Mouse (Mus musculus) forebrain, embryonic 16.5 days (tissue): ENCODE data around the gene Scfd2. TPM values are rescaled to one million over a fixed set of nuclear protein-coding genes. Genes with fewer than 3 reads are reported as not detected.

Experiments
- ATAC-seq: fragments of 200-750 bp; cut with Nextera tagmentation; 2 replicates; pipeline ENCODE4 v1.8.0; 2017; ENCODE audit warnings: mild to moderate bottlenecking, moderate library complexity
- H3K27ac ChIP-seq: fragments of 300-500 bp; sonication (generic); 2 replicates; pipeline ENCODE4 v1.5.1; 2014; ENCODE audit warnings: low read length, control low read depth
- H3K27me3 ChIP-seq: fragments of 300-500 bp; sonication (generic); replicated peaks from 2 replicates; pipeline ENCODE4 v1.6.1; 2014; ENCODE audit warnings: low read length; ENCODE audit not compliant: control insufficient read depth, insufficient read depth
- H3K36me3 ChIP-seq: fragments of 300-500 bp; sonication (generic); 2 replicates; pipeline ENCODE4 v1.6.1; 2014; ENCODE audit not compliant: control insufficient read depth, insufficient read depth
- H3K4me1 ChIP-seq: fragments of 300-500 bp; sonication (generic); replicated peaks from 2 replicates; pipeline ENCODE4 v1.6.1; 2014; ENCODE audit warnings: low read length; ENCODE audit not compliant: control insufficient read depth, insufficient read depth
- H3K4me2 ChIP-seq: fragments of 300-500 bp; sonication (generic); 2 replicates; pipeline ENCODE4 v1.6.1; 2014; ENCODE audit warnings: mild to moderate bottlenecking, low read length, control low read depth
- H3K4me3 ChIP-seq: fragments of 300-500 bp; sonication (generic); replicated peaks from 2 replicates; pipeline ENCODE4 v1.5.1; 2014; ENCODE audit warnings: mild to moderate bottlenecking, low read length, control low read depth
- H3K9ac ChIP-seq: fragments of 300-500 bp; sonication (generic); replicated peaks from 2 replicates; pipeline ENCODE4 v1.6.1; 2014; ENCODE audit warnings: low read depth, low read length, control low read depth
- H3K9me3 ChIP-seq: fragments of 300-500 bp; sonication (generic); 2 replicates; pipeline ENCODE4 v1.6.1; 2016; ENCODE audit warnings: low read length; ENCODE audit not compliant: control insufficient read depth
- whole genome bisulfite sequencing: fragments of 180-500 bp; shearing (Covaris S2); extraction: QIAGEN DNeasy Blood & Tissue Kit; methylation state at CpG from one replicate; pipeline ENCODE4 v1.1.7; 2014; 5-methylcytosine and 5-hydroxymethylcytosine counted together
- polyA plus RNA-seq: library from polyadenylated mRNA; unstranded; fragments of >200 nt; fragmentation: Nextera tagmentation; extraction: Ambion mirVana; gene quantifications from 2 replicates; pipeline ENCODE4 v1.2.1, GENCODE M21; 2015

Gene Scfd2
- polyA plus RNA-seq, 1 experiment from 2014 or later: 28.4 TPM

DNA sequence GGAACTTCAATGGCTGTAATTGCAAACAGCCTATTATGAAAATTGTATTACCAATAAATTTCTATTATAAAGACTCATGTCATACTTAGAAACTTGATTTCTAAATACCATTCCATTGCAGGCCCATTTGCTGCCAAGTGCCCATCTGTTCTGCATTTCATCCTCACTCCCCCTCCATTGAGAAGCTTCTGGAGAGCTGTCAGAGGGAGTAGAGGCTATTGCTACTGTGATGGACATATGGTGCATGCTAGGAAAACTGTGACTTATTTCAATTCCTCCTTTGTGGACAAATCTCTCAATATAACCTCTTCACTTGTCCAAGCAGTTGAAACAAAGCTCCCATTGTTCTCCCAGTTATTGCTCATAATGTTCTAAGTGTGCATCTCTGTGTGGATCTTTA lies 19.9 kb downstream of the Scfd2 start:
- H3K36me3 ChIP-seq: no peaks in the 10 kb centered on the region
- ATAC-seq: peak; percentile 74; the same call in 1 of the 2 replicates
- H3K4me3 ChIP-seq: no peak overlapping the region

GRCm38 (mm10) chr5:74492705-74493104 lies 38.9 kb downstream of the Scfd2 start:
- 89% methylated on average over 3 of the region's 3 CpGs for WGBS

More for the DNA sequence above, 19.9 kb downstream of the Scfd2 start:
- Histone ChIP-seq H3K27me3 (no peaks in the 10 kb centered on the region), H3K4me1 (peaks cover 2% of the 10 kb centered on the region), H3K9me3 (no peaks in the 10 kb centered on the region), H3K4me2 (no peak overlapping the region), H3K9ac (no peak overlapping the region), H3K27ac (no peak overlapping the region)

DNA sequence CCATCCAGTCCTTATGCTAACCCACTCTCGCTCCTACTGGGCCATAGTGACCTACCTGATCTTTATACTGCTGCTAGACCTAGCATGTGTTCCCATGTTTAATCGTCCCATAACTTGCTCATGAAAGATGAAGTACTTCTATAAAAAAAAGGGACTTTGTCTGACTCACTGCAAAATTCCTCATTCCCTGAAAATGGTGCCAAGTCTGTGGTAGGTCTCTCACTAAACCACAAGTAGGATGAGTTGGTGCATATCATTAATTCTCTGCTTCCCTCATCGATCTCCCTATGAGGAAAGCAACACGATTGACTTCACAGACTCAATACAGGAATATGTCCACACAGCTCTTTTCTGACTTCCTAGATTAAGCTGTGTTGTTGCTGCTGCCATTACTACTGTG lies 46.9 kb downstream of the Scfd2 start:
- no peaks in the 10 kb centered on the region for H3K27me3 ChIP-seq
- no peak overlapping the region for H3K4me2 ChIP-seq
- no peaks in the 10 kb centered on the region for H3K4me1 ChIP-seq
- ATAC-seq: no peak
- no peak overlapping the region for H3K27ac ChIP-seq
- no peaks in the 10 kb centered on the region for H3K36me3 ChIP-seq
- 89% methylated on average over 4 of the region's 4 CpGs for WGBS
- H3K4me3 ChIP-seq: no peak overlapping the region
- H3K9me3 ChIP-seq: no peaks in the 10 kb centered on the region
- no peak overlapping the region for H3K9ac ChIP-seq

More at GRCm38 (mm10) chr5:74492705-74493104, 38.9 kb downstream of the Scfd2 start:
- H3K27ac ChIP-seq: no peak overlapping the region
- no peak overlapping the region for H3K4me3 ChIP-seq
- no peaks in the 10 kb centered on the region for H3K36me3 ChIP-seq
- H3K4me1 ChIP-seq: no peaks in the 10 kb centered on the region
- H3K4me2 ChIP-seq: no peak overlapping the region
- H3K9ac ChIP-seq: no peak overlapping the region
- H3K27me3 ChIP-seq: no peaks in the 10 kb centered on the region
- ATAC-seq: no peak
- H3K9me3 ChIP-seq: no peaks in the 10 kb centered on the region

GRCm38 (mm10) chr5:74482633-74483032 lies 48.9 kb downstream of the Scfd2 start:
- H3K27me3 ChIP-seq: no peaks in the 10 kb centered on the region
- 69% methylated on average over 6 of the region's 6 CpGs for WGBS
- no peaks in the 10 kb centered on the region for H3K9me3 ChIP-seq
- no peak overlapping the region for H3K4me2 ChIP-seq
- H3K4me3 ChIP-seq: no peak overlapping the region
- H3K4me1 ChIP-seq: no peaks in the 10 kb centered on the region
- no peak for ATAC-seq
- H3K9ac ChIP-seq: no peak overlapping the region
- H3K36me3 ChIP-seq: no peaks in the 10 kb centered on the region
- H3K27ac ChIP-seq: no peak overlapping the region

- Histone ChIP-seq H3K4me2 (no peak overlapping the region), H3K27ac (no peak overlapping the region), H3K9ac (no peak overlapping the region), H3K27me3 (no peaks in the 10 kb centered on the region), H3K9me3 (no peaks in the 10 kb centered on the region), H3K4me1 (no peaks in the 10 kb centered on the region), H3K36me3 (no peaks in the 10 kb centered on the region), H3K4me3 (no peak overlapping the region)
- 47% methylated on average over 3 of the region's 3 CpGs for WGBS
- no peak for ATAC-seq
These were observed 49.5 kb downstream of the Scfd2 start for GRCm38 (mm10) chr5:74482034-74482433.

GRCm38 (mm10) chr5:74480409-74480808 lies 51.1 kb downstream of the Scfd2 start:
- ATAC-seq: no peak
- H3K27ac ChIP-seq: no peak overlapping the region
- 85% methylated on average over 4 of the region's 4 CpGs for WGBS

GRCm38 (mm10) chr5:74479947-74480346 lies 51.6 kb downstream of the Scfd2 start:
- no peak for ATAC-seq

More at GRCm38 (mm10) chr5:74480409-74480808, 51.1 kb downstream of the Scfd2 start:
- Histone ChIP-seq H3K4me1 (no peaks in the 10 kb centered on the region), H3K9me3 (no peaks in the 10 kb centered on the region), H3K4me2 (no peak overlapping the region), H3K36me3 (no peaks in the 10 kb centered on the region), H3K9ac (no peak overlapping the region), H3K4me3 (no peak overlapping the region), H3K27me3 (no peaks in the 10 kb centered on the region)

GRCm38 (mm10) chr5:74479157-74479556 lies 52.4 kb downstream of the Scfd2 start:
- ATAC-seq: no peak
- no peak overlapping the region for H3K9ac ChIP-seq
- H3K4me3 ChIP-seq: no peak overlapping the region
- no peaks in the 10 kb centered on the region for H3K9me3 ChIP-seq
- H3K36me3 ChIP-seq: no peaks in the 10 kb centered on the region
- H3K27me3 ChIP-seq: no peaks in the 10 kb centered on the region
- H3K4me1 ChIP-seq: no peaks in the 10 kb centered on the region
- 78% methylated on average over 5 of the region's 5 CpGs for WGBS
- no peak overlapping the region for H3K4me2 ChIP-seq
- H3K27ac ChIP-seq: no peak overlapping the region

More at GRCm38 (mm10) chr5:74479947-74480346, 51.6 kb downstream of the Scfd2 start:
- Histone ChIP-seq H3K9ac (no peak overlapping the region), H3K4me1 (no peaks in the 10 kb centered on the region), H3K36me3 (no peaks in the 10 kb centered on the region), H3K4me2 (no peak overlapping the region), H3K9me3 (no peaks in the 10 kb centered on the region), H3K27ac (no peak overlapping the region), H3K27me3 (no peaks in the 10 kb centered on the region), H3K4me3 (no peak overlapping the region)
- whole genome bisulfite sequencing: 87% methylated on average over 4 of the region's 4 CpGs

- H3K27ac ChIP-seq: no peak overlapping the region
- H3K4me3 ChIP-seq: no peak overlapping the region
- H3K4me1 ChIP-seq: no peaks in the 10 kb centered on the region
- no peak overlapping the region for H3K4me2 ChIP-seq
- H3K36me3 ChIP-seq: no peaks in the 10 kb centered on the region
- H3K27me3 ChIP-seq: no peaks in the 10 kb centered on the region
- no peak for ATAC-seq
- H3K9me3 ChIP-seq: no peaks in the 10 kb centered on the region
- H3K9ac ChIP-seq: no peak overlapping the region
- 82% methylated on average over 10 of the region's 10 CpGs for WGBS
These were observed 55.0 kb downstream of the Scfd2 start for GRCm38 (mm10) chr5:74476551-74476950.

DNA sequence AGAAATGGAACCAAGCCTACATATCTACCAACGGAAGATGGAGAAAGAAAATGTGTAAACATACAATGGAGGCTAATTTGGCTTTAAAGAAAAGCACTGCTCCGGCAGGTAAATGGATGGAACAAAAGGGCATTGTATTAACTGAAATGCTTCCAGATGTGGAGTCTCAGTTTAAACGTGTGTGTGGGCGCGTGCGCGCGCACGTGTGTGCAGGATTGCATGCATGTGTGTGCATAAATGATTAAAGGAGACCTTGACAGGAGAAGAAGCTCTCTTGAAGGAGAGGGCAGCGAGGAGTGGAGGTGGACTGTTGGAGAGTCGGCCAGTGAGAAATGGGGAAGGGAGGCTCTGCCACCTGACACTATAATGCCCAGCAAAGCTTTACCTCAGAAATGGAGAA lies 58.4 kb downstream of the Scfd2 start:
- Histone ChIP-seq H3K9me3 (no peaks in the 10 kb centered on the region), H3K9ac (no peak overlapping the region), H3K4me1 (no peaks in the 10 kb centered on the region), H3K36me3 (no peaks in the 10 kb centered on the region), H3K4me3 (no peak overlapping the region), H3K27me3 (no peaks in the 10 kb centered on the region), H3K27ac (no peak overlapping the region), H3K4me2 (no peak overlapping the region)
- ATAC-seq: no peak
- 83% methylated on average over 11 of the region's 11 CpGs for WGBS
